Mouse (Mus musculus) layer of hippocampus, postnatal 14 days (tissue): Measurements from ENCODE around the gene Mef2a. TPM values are rescaled to one million over a fixed set of nuclear protein-coding genes. Genes with fewer than 3 reads are reported as not detected.
"Not testable (repeated sequence)": the region's sequence is repeated elsewhere in the genome, so short reads cannot be mapped to it uniquely, and the experiment has no call there.

ENCODE experiments used
- DNase-seq, 2 experiments: peaks; one replicate each; pipeline ENCODE4 v3.0.0; 2021 to 2022; ENCODE audit warnings: low spot score in 2 of 2, mixed read lengths in 1 of 2
- total RNA-seq, 2 experiments: library from RNA; stranded (reverse); gene quantifications; 2 replicates each; pipeline ENCODE4 v1.2.3; 2021

Mef2a gene
- total RNA-seq, 2 experiments from 2014 or later: 143 to 146 TPM

DNA sequence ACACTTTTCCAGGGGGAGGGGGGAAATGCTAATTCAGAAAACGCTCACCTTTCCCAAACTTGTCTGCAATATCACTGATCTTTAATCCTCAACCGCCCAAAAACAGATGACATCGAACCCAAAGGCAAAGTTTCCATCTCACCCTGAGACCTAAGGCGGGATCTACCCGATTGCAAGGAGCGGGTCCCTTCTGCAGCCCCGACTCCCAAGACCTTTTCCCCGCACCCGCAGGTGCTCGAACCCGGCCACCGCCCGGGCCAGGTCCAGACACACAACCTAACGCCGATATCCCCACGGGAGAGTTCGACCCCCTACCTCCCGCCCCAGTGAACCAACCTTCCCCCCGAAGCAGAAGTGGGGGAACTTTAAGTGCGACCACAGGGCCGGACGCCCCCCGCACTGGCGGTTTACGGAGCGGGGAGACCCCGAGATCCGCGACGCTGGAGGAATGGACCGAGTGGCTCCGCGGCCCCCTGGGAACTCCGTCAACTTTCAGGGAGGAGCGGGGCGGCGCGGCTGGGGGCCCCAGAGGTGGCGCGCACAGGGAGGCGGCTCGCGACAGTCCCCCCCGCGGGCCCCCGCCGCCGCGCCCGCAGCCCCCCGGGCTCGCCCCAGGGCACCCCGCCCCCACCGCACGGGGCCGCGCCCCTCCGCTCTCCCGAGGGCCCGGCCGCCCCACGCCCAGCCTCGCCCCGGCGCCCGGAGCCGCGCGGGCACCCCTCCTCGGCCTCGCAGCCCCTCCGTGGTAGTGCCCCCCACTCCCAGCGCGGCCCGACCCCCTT lies 576 bp downstream of the Mef2a start:
- DNase-seq: peak in 1 of 2 experiments; percentile 24

DNA sequence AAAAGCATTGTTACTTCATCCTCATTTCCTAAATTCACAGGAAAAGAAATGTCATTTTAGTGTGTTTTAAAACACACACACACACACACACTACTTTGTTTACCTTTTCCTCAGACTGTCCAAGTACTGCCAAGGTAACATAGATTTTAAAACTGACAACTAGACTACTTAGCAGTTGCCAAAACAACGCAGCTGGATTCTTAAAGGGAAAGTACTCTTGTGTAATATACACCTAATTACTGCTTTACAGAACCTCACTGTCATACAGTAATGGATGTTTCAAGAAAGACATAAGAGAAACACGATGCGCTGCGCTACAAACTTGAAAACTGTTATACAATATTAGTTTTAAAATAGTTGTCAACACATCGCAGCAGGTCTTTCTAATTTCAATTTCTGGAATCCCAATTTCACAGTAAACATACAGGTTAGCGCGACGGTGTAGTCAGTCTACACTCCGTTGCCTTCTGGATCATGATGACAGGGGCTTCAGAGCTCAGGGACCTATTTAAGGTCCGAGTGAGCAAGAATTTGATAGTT lies 1.2 kb downstream of the Mef2a start:
- DNase-seq: no peak

GRCm38 (mm10) chr7:67369645-67370044 lies 3.0 kb downstream of the Mef2a start:
- DNase-seq: no peak

- DNase-seq: no peak
These were observed 4.3 kb downstream of the Mef2a start for GRCm38 (mm10) chr7:67368394-67368793.

- no peak for DNase-seq
These were observed 12.1 kb downstream of the Mef2a start for GRCm38 (mm10) chr7:67360588-67360987.

- DNase-seq: no peak
These were observed 12.8 kb downstream of the Mef2a start for GRCm38 (mm10) chr7:67359863-67360262.

- no peak for DNase-seq
These were observed 16.8 kb downstream of the Mef2a start for GRCm38 (mm10) chr7:67355870-67356269.

GRCm38 (mm10) chr7:67353667-67354066 lies 19.0 kb downstream of the Mef2a start:
- no peak for DNase-seq

DNA sequence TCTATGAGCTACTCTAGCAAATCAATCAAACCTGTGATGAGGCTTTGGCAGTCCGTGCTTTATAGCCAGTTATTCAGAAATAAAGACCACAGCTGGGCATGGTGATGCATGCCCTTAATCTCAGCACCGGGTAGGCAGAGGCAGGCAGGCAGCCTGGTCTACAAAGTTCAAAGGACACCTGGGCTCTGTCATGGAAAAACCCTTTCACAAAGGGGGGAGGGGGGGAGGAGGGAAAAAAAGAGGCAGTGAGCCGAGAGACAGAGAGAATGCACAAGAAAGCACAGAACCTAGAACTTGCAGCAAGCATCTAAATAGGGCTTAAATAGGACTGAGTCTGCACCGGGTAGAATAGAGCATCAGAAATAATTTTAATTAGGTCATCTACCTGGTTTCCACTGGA lies 19.7 kb downstream of the Mef2a start:
- no peak for DNase-seq

GRCm38 (mm10) chr7:67344443-67344842 lies 28.2 kb downstream of the Mef2a start:
- no peak for DNase-seq

DNA sequence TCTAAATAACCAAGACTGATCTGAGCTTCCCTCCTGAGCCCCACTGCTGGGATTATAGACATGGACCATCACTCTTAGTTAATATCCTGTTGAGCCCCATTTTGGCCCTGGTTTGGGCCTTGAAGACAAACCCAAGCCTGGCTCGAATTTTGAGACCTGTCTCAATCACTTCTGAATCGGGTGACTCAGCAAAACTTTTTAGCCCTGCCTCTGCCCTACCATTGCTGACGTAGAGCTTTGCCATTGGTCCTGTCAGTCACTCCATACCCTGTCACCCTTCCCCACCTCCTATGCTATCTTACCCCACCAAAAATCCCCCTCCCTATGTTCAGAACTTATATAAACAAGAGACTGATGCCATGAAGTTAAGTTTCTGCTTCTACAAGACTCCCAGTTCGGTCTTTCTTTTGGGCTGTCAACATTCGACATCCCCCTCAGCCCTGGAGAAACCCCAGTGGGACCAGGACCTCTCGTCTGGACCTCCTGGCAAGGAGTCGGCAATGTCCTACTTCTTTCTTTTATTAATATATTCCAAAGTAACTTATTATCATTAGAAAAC lies 30.5 kb downstream of the Mef2a start:
- no peak for DNase-seq

DNA sequence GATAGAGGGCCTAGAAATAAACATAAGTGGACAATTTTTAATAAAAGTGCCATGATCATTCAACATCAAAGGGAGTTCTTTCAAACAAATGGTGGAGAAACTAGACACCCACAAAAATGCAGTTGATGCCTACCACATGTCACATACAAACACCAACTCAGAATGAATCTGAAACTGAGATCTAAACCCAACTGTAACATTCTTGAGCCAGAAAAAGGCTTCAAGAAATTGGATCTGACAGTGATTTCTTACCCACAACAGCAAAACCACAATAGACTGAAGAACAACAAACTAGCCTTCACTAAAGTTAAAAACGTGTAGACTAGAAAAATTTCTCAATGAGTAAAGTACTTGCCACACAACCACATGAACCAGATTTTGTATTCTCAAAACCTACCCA lies 52.3 kb downstream of the Mef2a start:
- DNase-seq: no peak

GRCm38 (mm10) chr7:67318697-67319096 lies 54.0 kb downstream of the Mef2a start:
- no peak for DNase-seq

GRCm38 (mm10) chr7:67313200-67313599 lies 59.5 kb downstream of the Mef2a start:
- DNase-seq: no peak

GRCm38 (mm10) chr7:67310151-67310550 lies 62.5 kb downstream of the Mef2a start:
- no peak for DNase-seq

- DNase-seq: no peak
These were observed 64.6 kb downstream of the Mef2a start for GRCm38 (mm10) chr7:67308102-67308501.

DNA sequence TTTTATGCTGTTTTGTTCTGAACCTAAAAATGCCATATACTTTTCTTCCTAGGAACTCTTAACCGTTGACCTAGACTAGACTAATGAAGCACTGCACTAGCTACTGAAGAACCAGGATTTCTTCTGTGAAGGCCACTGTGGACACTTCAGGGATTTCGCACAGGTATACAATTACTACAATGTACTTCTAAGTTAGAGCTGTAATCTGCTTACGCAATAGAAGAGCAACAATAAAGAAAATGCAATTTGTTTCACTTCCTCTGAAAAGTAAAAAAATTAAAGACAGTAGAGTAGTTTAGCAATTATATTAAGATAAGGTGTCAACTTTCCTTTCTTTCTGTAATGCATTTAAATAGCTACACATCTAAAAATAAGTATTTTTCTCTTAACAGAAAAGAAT lies 65.6 kb downstream of the Mef2a start:
- no peak for DNase-seq

- DNase-seq: no peak
These were observed 67.7 kb downstream of the Mef2a start for GRCm38 (mm10) chr7:67304937-67305336.

DNA sequence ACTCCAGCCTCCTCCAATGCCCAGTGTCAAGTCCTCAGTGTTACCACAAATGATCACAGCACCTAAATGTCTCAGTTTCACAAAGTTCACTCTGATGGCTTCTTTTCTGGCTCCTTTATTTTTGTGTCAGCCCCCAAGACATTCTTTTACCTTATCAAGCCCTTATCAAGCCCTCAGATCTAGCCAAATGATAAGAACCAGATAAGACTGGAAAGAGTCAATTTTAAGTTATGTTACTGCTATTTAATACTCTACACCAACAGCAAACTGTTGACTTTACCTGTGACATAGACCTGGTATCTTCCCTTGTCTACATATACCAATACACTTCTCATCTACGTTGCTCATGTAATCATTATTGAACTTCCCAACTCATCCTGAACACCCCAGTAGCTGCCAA lies 76.2 kb downstream of the Mef2a start:
- DNase-seq: no peak

DNA sequence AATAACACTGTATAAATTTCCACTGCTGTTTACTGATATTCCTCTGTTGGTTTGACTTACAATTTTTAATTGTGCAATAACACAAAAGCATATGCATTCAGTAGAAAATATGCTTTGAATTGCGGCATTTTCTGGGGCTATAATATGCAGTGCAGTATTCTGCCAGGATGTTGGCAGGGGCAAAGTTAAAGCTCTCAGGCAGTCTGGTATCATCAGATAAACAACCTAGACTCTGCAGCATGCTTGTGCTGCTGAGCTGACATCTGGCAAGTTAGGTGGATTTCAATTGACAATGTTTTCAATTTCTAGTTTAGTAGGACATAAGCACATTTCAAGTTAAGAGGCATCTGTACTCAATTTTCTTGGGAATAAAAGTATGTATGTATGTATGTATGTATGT lies 81.3 kb downstream of the Mef2a start:
- DNase-seq: no peak

DNA sequence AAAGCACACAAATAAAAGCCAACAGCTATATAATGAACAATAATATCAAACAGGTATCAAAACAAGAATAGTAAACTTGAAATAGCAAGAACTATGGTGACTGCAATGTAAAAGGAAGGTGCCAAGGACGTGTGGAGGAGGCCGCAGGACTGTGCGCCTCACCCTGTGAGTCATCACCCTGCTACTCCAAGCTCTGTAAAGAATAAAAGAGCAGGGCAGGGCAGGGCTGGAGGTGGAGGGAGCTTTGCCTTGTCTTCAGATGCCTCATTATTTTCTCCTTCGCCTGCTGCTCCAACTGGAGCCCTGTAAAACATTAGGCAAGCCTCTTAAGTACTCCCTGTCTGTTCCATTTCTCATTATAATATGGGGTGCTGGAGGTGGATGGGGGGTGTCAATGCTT lies 85.2 kb downstream of the Mef2a start:
- no peak for DNase-seq

GRCm38 (mm10) chr7:67283581-67283980 lies 89.1 kb downstream of the Mef2a start:
- no peak for DNase-seq

DNA sequence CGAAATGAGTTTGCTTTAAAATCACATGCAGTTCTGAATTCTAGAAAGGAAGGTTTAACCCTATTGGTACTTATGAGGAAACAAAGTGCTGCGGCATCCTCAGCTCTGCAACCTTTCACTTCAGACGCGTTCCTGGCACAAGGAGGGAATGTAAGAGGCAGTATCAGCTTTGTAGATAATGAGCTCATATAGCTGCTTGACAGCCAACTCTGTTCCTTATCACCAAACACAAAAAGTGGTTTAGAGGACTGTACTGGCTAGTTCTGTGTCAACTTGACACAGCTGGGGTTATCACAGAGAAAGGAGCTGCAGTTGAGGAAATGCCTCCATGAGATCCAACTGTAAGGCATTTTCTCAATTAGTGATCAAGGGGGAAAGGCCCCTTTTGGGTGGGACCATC lies 102.2 kb downstream of the Mef2a start:
- not testable (repeated sequence) for DNase-seq
